Mouse (Mus musculus) WW6 (cell line): ENCODE measurements around the gene Togaram2.
"Not testable (repeated sequence)": the region's sequence is repeated elsewhere in the genome, so short reads cannot be mapped to it uniquely, and the experiment has no call there.

Source experiments
- DNase-seq: peaks from one replicate; pipeline ENCODE4 v3.0.0-alpha.2; 2013; ENCODE audit warnings: low read depth, low spot score

The Togaram2 gene

DNA sequence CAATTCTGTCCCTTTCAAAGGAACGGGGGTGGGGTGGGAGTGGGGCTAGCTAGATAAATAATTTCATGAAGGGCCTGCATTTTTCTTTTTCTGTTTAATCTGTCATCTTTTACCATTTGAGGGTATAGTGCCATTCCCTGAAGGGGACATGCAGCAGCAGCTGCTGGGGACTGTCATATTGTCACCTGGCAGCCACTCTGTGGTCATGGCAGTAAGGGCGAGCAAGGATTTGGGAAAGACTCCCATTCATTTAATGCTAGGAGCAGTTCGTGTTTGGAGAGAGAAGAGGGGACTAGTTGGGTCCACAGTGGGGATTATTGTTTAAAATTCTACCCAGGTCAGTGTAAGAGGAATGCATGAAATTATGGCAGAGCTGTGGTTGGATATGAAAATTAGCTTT is 63.4 kb downstream of the Togaram2 start:
- DNase-seq: no peak

DNA sequence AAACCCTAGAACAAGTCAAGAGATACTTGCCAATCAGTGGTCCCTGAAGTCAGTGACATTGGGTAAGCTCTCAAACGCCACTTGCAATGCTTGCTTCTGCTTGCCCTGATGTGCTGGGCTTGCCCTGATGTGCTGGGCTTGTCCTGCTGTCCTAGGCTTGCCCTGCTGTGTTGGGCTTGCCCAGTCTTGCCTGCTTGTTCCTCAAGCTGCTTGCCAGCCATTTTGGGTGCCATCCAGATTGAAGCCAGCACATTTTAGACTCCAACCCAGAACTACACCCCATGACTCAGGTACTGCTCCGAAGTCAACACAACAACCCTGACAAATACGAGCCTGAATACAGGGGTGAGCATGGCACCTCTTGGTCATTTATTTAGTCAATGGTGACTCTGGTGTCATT is 69.1 kb downstream of the Togaram2 start:
- DNase-seq: no peak

DNA sequence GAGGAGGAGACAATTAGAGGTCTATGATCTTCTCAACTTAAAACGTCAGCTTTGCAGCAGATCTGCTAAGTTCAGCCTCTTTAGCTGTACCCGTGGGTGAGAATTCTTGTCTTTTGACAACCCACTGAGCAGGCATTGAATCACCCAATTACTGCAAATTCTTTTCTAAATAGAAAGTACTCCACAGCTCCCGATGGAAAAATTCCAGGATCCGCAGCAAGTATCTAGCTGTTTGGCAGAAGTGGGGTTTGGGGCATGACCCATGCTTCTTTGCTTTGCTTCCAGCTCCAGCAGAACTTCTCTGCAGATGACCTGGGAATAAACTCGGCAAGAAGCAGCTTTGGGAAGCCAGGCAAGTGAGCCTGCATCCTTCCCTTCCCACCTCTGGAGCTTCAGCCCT is 69.9 kb downstream of the Togaram2 start:
- DNase-seq: no peak

GRCm38 (mm10) chr17:71746114-71746513 is 73.1 kb downstream of the Togaram2 start:
- no peak for DNase-seq

DNA sequence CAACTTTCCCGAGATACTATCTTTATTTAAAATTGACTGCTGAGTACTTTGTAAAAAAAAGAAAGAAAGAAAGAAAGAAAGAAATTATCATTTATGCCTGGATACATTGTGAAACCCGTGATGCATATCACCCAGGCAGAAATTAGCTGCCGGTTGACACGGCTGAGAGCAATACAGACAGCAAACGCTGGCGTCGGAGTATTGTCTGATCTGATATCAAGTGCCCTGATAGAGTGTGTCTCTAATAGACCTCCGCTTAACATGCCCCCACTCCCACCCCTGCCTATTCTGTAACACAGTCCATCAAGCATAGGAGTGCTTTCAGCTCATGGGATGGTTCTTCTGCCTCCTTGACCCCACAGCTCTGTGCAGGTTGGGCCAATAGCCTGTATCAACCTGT is 74.5 kb downstream of the Togaram2 start:
- no peak for DNase-seq

DNA sequence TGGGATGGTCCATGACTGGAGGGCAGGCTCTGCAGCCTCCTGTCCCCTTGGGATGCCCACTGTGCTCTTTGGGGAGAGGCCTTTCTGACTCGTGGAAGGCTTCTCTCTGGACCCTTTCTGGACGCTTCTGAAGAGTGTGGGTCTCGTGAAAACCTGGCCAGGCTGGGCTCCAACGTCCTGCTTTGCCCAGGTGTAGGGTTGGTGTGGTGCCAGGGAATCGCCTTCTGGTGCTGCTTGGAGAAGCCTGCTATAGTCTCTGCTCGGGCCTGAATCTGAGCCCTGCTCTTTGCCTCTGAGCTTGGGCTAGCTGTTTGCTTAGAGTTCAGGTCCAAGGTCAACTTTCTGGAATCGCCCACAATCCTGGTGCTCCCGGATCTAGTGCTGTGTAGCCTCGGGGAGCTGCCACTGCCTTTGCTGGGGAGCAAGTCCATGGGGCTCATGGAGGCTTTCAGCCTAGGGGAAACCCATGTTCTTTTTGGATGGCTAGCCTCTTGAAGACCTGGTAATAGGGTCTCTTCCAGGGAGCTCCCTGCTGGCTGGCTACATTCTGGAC is 76.6 kb downstream of the Togaram2 start:
- no peak for DNase-seq

DNA sequence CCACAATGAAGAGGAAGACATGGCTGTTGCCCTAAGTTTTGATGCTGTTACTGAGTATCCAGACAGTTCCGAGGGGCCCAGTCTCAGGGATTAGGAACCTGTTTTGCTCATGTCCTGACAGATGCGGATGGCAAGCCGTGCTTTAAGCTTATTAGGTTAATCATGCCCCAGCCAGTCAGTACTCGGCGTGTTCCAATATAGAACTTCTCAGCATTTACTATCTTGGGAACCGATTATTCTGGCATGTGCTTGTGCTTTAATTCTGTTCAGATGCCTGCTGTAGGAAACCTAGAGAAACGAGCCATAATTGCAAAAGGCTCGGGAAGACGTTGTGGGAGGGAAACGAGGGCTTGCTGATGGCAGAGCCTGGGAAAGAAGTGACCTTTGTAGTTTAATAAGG is 79.8 kb downstream of the Togaram2 start, which contains the start of gene Pcare:
Pcare (minus strand) TSS at position 64 of the 400 bp plus-strand sequence.
- no peak for DNase-seq

GRCm38 (mm10) chr17:71760536-71760935 is 87.5 kb downstream of the Togaram2 start:
- DNase-seq: no peak

GRCm38 (mm10) chr17:71768173-71768572 is 95.1 kb downstream of the Togaram2 start, which contains the start of gene Clip4:
TSS of gene Clip4 (plus strand) at chr17:71768473.
- DNase-seq: not testable (repeated sequence)

- DNase-seq: no peak
Observed at GRCm38 (mm10) chr17:71769564-71769963, 96.5 kb downstream of the Togaram2 start.

- no peak for DNase-seq
Observed at GRCm38 (mm10) chr17:71770696-71771095, 97.6 kb downstream of the Togaram2 start.

GRCm38 (mm10) chr17:71774173-71774572 is 101.1 kb downstream of the Togaram2 start:
- no peak for DNase-seq

DNA sequence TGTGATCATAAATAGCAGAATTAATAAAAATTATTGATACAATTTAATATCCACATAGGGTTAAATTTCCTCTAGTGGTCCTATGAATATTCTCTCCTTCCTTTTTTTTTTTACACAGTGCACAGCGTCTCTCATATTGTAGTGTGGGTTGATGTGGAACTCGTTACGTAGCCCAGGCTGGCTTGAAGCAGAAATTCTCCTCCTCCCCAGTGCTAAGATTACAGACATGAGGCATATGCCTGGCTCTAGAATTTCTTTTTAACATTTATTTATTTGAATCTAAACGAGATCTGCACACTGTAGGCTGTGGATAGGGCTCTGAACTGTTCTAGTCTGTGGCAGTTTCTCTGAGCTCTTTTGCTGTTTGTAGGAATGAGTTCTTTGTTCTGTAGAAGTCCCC is 102.2 kb downstream of the Togaram2 start:
- DNase-seq: no peak

GRCm38 (mm10) chr17:71778696-71779095 is 105.6 kb downstream of the Togaram2 start:
- no peak for DNase-seq
